Mouse (Mus musculus): Measurements from ENCODE around the gene Epx. TPM values are rescaled to one million over a fixed set of nuclear protein-coding genes. Genes with fewer than 3 reads are reported as not detected.

Gene Epx
- total RNA-seq, 2 experiments from 2014 or later: 0.41 TPM; not detected in 1

DNA sequence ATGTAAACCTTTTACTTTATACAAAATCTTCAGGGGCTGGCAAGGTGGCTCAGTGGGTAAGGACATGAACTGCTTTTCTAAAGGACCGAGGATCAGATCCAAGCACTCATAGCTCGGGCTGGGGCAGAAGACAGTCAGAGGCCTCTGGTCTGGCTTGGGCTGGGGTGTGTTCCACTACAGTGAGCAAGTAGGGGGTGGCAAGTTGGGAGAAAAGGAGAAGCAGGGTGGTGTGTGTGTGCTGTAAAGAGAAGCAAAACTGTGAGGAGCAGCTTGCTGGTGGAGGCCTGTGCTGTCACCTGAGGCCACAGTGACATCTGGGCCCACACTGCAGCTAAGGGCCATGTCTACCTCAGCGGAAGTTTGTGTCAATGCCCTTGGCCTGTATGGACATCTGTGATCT is 33.9 kb downstream of the Epx start:
- DNase-seq (ENCODE audit: low spot score in 2 of 2): no peak

DNA sequence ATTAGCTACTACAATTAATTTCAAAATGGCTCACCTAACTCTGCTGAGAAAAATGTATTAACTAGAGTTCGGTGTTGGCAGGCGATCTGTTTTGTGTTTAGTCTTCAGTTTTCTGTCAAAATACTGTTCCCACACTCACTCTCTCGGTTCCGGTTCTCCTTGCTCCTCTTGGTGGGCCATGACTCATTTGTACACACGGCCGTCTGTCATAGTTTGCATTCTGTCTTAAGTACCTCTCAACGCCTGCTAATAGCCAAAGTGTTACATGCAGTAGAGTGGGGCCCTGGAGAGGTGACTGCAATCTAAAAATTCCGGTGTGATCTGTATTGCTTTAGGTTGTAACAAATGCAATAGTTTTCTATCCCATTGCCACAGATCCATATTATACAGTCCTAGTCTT is 34.7 kb downstream of the Epx start:
- peak in 1 of 2 experiments; percentile 8 for DNase-seq (ENCODE audit: low spot score in 2 of 2)

DNA sequence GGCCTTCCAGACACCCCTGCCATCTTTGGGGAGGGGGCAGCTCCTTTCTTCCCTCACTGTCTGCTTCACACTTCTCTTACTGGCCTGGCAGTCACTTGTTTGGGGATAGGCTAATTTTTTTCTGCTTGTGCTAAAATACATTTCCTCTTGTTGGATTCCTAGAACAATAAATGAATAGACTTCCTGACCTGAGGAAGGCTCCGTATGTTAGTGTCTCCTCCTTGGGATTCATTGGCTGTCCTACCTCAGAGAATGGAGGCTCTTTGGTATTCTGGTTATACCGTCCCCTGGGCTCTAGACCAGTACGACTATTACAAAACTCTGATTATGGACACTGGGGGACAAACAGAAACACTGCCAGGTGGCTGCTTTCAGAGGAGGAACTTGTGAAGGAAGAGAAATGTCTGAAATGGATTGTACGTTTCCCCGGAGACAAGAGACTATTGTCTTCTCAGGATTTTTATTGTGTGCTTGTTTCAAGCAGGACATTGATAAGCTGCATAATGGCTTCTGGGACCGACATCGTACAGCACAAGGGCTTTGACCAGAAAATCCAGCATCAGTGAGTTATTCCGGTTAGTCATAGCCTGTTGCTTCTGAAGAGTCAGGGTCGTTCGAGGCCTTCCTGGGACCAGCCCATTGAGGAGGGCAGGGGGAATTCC is 47.0 kb downstream of the Epx start, which contains the start of gene Lpo:
Gene Lpo, minus strand, starts transcription at position 51 of the 662 bp plus-strand sequence.
- DNase-seq (ENCODE audit: low spot score in 2 of 2): no peak

DNA sequence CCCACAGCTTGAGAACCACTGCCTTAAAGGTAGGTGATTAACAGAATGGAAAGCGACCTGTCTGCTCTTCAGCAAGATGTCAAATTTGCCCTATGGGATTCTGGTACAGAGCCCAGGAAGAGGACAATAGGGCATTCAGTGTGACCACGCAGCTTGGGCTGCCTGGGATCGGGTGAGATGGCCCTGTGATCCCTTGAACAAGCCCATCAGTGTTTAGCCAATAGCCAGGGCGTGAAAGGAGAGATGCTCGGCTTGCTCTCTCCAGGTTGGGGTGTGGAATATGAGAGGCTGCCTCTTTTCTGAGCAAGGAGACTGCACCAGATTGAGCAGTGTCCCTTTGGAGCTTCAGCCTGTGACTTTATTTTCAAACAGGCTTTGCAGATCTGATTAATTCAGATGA is 53.8 kb downstream of the Epx start:
- peak in 1 of 2 experiments; percentile 23 for DNase-seq (ENCODE audit: low spot score in 2 of 2)

DNA sequence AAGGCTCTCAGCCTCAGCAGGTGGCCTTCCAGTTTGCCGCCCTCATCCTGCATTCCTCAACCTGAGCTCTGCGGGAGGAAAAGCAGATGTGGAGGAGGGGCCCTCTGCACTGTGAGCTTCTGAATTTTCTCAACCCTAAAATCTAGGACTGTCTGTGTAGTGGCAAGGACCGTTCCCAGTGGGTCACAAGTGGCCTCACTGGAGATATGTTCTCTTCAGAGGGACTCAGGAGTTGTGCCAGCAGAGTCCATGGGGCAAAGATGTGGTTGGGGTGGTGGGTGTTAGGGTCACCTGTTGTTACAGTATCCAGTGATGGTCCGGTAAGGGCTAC is 57.9 kb downstream of the Epx start:
- no peak for DNase-seq (ENCODE audit: low spot score in 2 of 2)

DNA sequence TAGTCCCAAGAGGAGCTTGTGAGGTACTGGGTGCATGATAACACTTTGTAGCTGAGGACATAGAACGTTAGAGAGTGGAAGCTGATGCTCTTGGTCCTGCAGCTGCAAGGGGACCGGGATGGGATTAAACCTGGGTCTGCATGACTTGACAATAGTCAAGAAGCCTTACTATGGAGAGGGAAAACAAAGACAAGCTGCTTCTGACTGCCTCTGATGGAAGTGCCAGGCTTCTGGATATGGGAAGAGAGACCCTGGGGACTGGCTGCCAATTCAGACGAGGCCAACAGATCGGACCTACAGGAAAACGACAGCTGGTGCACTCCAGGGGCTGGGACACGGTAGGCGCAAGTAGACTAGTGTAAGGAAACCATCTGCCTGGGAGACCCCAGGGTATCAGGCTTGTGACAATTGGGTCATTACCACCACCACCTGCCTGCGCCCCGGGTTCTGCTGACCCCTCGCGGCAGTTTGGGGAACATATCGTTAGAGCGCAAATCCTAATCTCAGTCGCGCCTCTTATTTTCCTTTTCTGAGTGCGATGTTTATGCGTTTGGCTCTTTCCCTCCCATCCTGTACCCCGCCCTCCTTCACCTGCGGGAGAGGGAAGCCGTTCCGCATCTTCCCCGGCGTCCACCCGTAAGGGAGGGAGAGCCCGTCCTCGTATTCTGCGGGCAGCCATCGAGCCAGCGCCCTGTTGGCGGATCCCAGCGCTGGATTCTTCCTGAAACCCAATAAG is 58.5 kb downstream of the Epx start:
- DNase-seq (ENCODE audit: low spot score in 2 of 2): peak; percentile 28 to 69

DNA sequence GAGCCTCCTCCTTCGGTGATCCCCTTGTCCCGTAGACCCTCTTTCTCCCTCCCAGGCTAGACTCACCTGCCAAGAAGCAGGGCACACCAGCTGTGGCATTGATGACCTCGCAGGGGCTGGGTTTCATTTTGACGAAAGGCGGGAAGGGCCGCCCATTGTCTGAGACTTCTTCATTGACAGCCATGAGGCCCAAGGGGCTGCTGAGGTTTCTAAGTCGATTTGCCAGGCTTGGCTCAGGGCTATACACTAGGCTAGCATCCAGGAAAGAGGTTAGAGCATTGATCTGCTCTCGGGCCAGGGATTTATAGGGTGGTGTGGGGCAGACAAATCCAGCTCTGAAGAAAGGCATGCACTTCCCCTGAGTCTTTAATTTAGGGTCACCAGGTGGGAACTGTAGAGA is 60.5 kb downstream of the Epx start:
- DNase-seq (ENCODE audit: low spot score in 2 of 2): no peak

Other genes starting within 250 kb of the Epx start
- 1 to 10 TPM; 2.5 to 3.1 TPM for gene Rnf43, start 212.8 kb downstream of the Epx start, total RNA-seq (2021)
- gene Supt4a, start 138.0 kb downstream of the Epx start, total RNA-seq (2021): 10 to 100 TPM; 75.6 to 77.3 TPM
- gene Tspoap1, start 115.0 kb downstream of the Epx start, total RNA-seq (2021): 100 to 1,000 TPM; 128 to 144 TPM
- gene Mpo, start 82.0 kb downstream of the Epx start, total RNA-seq (2021): under 1 TPM in 1 of 2 experiments, not detected in 1; 0.22 TPM
- gene Lpo, start 47.2 kb downstream of the Epx start, total RNA-seq (2021): under 1 TPM; 0.15 to 0.37 TPM
- gene Mks1, start 22.3 kb downstream of the Epx start, total RNA-seq (2021): 1 to 10 TPM; 5.6 TPM
- not detected for gene Olfr462, start 16.7 kb upstream of the Epx start, total RNA-seq (2021)
- not detected for gene Olfr463, start 21.9 kb upstream of the Epx start, total RNA-seq (2021)
- not detected for gene Olfr464, start 45.4 kb upstream of the Epx start, total RNA-seq (2021)
- gene Dynll2, start 112.0 kb upstream of the Epx start, total RNA-seq (2021): 100 to 1,000 TPM; 484 to 500 TPM
- 100 to 1,000 TPM; 219 to 225 TPM for gene Srsf1, start 171.8 kb upstream of the Epx start, total RNA-seq (2021)
- gene Vezf1, start 192.7 kb upstream of the Epx start, total RNA-seq (2021): 10 to 100 TPM; 23.2 to 24.7 TPM
- 10 to 100 TPM; 27.9 to 31.8 TPM for gene Cuedc1, start 222.5 kb upstream of the Epx start, total RNA-seq (2021)

Data from layer of hippocampus, adult 18-20 months (tissue).